Mouse (Mus musculus) bone marrow macrophage, adult 2 months (primary cell): ENCODE results near the gene Efcab12.

Experiments used
- CTCF ChIP-seq: IDR thresholded peaks from 2 replicates; pipeline ENCODE4 v1.5.1; 2012; ENCODE audit warnings: low read depth, mild to moderate bottlenecking, low read length, moderate library complexity
- POLR2A ChIP-seq: IDR thresholded peaks from 2 replicates; pipeline ENCODE4 v1.6.1; 2012; ENCODE audit warnings: mild to moderate bottlenecking, low read depth, low read length, borderline replicate concordance

DNA sequence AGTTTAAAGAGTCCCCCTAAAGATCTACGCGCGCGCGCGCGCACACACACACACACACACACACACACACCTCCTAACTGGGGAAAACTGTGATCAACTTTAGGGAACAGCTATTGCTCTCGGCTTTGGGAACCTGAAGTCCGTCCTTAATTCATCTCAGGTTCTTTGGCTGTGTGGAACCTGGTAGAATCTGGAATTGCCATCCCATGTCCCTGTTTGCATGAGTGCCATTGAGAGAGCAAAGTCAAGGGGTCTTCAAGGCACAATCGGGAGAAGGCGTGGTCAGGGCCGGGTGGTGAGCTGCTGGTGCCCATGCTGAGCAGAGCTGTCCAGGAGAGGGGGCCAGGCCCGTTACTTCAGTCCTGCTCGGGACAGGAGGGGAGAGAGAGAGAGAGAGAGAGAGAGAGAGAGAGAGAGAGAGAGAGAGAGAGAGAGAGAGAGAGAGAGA is 64.2 kb downstream of the Efcab12 start:
- TF ChIP-seq CTCF: no peak
- no peak for TF ChIP-seq POLR2A
